Mouse (Mus musculus): Measurements from ENCODE around the gene Ccdc78. TPM values are rescaled to one million over a fixed set of nuclear protein-coding genes. Genes with fewer than 3 reads are reported as not detected.
"Not testable (repeated sequence)": the region's sequence is repeated elsewhere in the genome, so short reads cannot be mapped to it uniquely, and the experiment has no call there.

Gene Ccdc78
- polyA plus RNA-seq, 1 experiment: 1.6 TPM

DNA sequence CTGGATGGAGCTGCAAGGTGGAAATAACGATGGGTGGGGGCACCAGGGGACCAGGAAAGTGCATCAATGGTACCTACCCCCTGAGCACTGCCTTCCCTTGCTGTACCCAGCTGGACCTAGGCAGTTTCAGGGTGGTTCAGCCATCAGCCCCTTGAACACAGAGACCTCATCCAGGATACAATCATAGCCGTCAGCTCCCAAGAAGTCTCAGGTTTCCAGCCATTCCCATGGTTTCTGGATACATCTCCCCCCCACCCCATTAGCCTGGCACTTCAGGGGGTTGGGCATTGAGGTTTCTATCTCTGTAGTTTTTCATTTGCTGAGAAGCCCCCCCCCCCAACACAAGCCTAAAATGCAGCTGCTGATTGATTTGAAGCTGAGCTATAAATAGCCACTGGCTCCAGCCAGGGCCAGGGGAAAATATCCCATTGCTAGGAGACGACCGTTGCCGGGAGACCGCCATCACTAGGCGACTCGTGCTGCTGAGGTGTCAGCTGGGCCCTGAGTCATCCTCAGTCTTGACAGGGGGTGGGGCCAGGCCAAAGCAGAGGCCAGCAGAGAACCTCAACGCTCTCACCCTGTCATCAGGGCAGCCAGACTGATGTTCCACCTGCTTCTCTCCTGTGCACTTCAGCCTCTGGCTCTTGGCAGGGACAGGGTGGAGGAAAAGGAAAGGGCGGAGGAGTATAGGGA, 16.6 kb downstream of the Ccdc78 start:
- Histone ChIP-seq H3K4me1 (ENCODE audit: control insufficient read depth, insufficient read depth, low read length) (no peaks in the 10 kb centered on the region; the same call in 1 of the 2 replicates), H3K36me3 (ENCODE audit: control insufficient read depth, insufficient read depth, low read length) (no peaks in the 10 kb centered on the region), H3K27me3 (ENCODE audit: control insufficient read depth, insufficient read depth, low read length) (no peaks in the 10 kb centered on the region), H3K27ac (ENCODE audit: control insufficient read depth, insufficient read depth, low read depth, low read length) (no peak overlapping the region), H3K4me3 (ENCODE audit: control insufficient read depth, low read depth, low read length) (peak overlapping the region; percentile 71)
- TF ChIP-seq CTCF (IDR thresholded peaks at IDR 0.05; ENCODE audit: control insufficient read depth, insufficient read depth, insufficient replicate concordance, low read depth, low read length) (no peak), POLR2A (IDR thresholded peaks at IDR 0.05; ENCODE audit: control insufficient read depth, low read depth, low read length) (no peak; the same call in 1 of the 2 replicates)

DNA sequence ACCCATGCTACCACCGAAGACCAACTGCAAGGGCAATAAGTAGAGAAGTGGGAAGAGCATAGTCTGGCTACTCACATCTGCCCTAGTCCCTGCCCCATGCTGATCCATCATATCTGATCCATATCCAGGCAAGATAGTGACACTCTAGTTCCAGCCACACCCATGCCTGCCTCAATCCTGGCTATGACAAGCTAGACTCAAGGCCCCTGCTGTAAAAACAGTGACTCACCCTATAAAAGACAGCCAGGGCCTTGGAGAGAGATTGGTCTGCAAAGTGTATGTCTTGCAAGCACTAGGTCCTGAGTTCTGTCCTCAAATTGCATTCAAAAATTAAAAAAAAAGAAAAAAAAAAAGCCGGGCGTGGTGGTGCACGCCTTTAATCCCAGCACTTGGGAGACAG, 20.1 kb downstream of the Ccdc78 start:
- no peak overlapping the region for H3K4me3 ChIP-seq (ENCODE audit: control insufficient read depth, low read depth, low read length)
- peaks cover 9% of the 10 kb centered on the region for H3K4me1 ChIP-seq (ENCODE audit: control insufficient read depth, insufficient read depth, low read length)
- TF ChIP-seq POLR2A (IDR thresholded peaks at IDR 0.05; ENCODE audit: control insufficient read depth, low read depth, low read length) (no peak), CTCF (IDR thresholded peaks at IDR 0.05; ENCODE audit: control insufficient read depth, insufficient read depth, insufficient replicate concordance, low read depth, low read length) (no peak)
- H3K27me3 ChIP-seq (ENCODE audit: control insufficient read depth, insufficient read depth, low read length): no peaks in the 10 kb centered on the region
- H3K36me3 ChIP-seq (ENCODE audit: control insufficient read depth, insufficient read depth, low read length): no peaks in the 10 kb centered on the region
- H3K27ac ChIP-seq (ENCODE audit: control insufficient read depth, insufficient read depth, low read depth, low read length): no peak overlapping the region

DNA sequence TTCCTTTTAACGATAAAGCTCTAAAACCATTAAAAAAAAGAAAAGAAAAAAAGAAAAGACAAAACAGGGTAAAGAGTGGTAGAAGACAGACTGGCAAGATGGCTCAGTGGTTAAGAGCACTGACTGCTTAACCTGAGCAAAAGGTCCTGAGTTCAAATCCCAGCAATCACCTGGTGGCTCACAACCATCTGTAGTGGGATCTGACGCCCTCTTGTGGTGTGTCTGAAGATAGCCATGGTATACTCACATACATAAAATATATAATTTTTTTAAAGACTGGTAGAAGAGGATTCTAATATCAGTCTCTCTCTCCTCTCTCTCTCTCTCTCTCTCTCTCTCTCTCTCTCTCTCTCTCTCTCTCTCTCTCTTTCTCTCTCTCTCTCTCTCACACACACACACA, 21.1 kb downstream of the Ccdc78 start:
- not testable (repeated sequence) for H3K4me3 ChIP-seq (ENCODE audit: control insufficient read depth, low read depth, low read length); H3K27ac ChIP-seq (ENCODE audit: control insufficient read depth, insufficient read depth, low read depth, low read length); H3K36me3 ChIP-seq (ENCODE audit: control insufficient read depth, insufficient read depth, low read length); H3K4me1 ChIP-seq (ENCODE audit: control insufficient read depth, insufficient read depth, low read length); H3K27me3 ChIP-seq (ENCODE audit: control insufficient read depth, insufficient read depth, low read length)

DNA sequence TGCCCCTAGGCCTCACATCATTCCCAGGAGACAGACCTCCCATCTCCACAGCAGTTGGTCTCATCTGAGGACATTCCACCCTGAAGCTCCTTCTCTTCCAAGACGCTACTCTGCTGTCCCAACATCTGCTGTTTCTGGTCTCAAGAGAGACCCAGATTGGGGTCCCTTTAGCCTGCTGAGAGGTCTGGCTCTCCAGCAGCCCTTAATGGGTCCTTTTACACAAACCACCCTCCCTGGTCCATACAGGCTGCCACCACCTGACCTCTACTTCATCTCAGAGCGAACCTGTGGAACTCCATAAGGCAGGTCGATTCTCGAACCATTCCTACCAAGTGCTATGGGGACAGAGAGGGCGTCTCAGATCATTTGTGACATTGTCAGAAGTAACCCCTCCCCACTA, 21.6 kb downstream of the Ccdc78 start:
- Histone ChIP-seq H3K27ac (ENCODE audit: control insufficient read depth, insufficient read depth, low read depth, low read length) (no peak overlapping the region), H3K27me3 (ENCODE audit: control insufficient read depth, insufficient read depth, low read length) (no peaks in the 10 kb centered on the region), H3K4me1 (ENCODE audit: control insufficient read depth, insufficient read depth, low read length) (peaks cover 9% of the 10 kb centered on the region), H3K4me3 (ENCODE audit: control insufficient read depth, low read depth, low read length) (peak overlapping the region; percentile 52), H3K36me3 (ENCODE audit: control insufficient read depth, insufficient read depth, low read length) (no peaks in the 10 kb centered on the region)
- TF ChIP-seq POLR2A (IDR thresholded peaks at IDR 0.05; ENCODE audit: control insufficient read depth, low read depth, low read length) (no peak), CTCF (IDR thresholded peaks at IDR 0.05; ENCODE audit: control insufficient read depth, insufficient read depth, insufficient replicate concordance, low read depth, low read length) (no peak)

- H3K27me3 ChIP-seq (ENCODE audit: control insufficient read depth, insufficient read depth, low read length): no peaks in the 10 kb centered on the region
- H3K27ac ChIP-seq (ENCODE audit: control insufficient read depth, insufficient read depth, low read depth, low read length): no peak within 1 kb of the TSS
- no peaks in the 10 kb centered on the region for H3K36me3 ChIP-seq (ENCODE audit: control insufficient read depth, insufficient read depth, low read length)
- peak within 1 kb of the TSS; percentile 52 for H3K4me3 ChIP-seq (ENCODE audit: control insufficient read depth, low read depth, low read length)
- peaks cover 13% of the 10 kb centered on the region for H3K4me1 ChIP-seq (ENCODE audit: control insufficient read depth, insufficient read depth, low read length)
- TF ChIP-seq CTCF (IDR thresholded peaks at IDR 0.05; ENCODE audit: control insufficient read depth, insufficient read depth, insufficient replicate concordance, low read depth, low read length) (no peak), POLR2A (IDR thresholded peaks at IDR 0.05; ENCODE audit: control insufficient read depth, low read depth, low read length) (no peak)
Measured at GRCm38 (mm10) chr17:25808789-25809605, 22.6 kb downstream of the Ccdc78 start, which contains the start of gene Fbxl16. TSS of gene Fbxl16 (plus strand) at chr17:25809085.

DNA sequence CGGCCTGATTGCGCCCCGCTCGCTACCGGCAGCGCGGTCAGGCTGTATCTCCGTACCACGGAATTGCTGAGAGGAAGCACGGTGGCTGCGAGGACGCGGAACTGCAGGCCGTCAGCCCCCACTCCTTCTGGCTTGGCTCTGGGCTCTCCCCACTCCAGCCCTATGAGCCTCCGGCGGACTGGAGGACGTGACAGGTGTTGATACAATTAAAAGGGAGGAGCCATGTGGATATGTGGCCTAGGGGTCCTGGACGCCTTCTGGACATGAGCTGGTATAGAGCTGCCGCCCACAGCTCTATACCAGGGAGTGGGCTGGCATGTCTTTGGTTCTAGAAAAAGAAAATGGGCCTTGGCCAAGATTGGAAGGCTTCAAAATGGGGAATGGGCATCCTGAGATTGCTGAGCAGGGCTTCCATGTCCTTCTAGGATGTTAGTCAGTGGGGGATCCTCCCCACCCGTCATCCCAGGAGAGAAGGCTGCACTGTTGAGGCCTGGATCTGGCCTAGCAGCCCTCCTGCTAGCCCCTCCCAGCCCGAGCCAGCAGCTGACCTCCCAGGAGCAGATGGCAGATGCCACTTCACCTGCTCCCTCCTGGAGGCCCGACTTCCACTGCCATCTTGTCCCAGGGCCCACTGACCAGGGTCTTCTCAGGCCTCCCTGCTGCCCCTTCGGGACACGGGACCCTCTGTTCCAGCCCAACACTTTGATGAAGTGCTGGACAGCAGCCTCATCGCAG, 23.4 kb downstream of the Ccdc78 start:
- H3K27me3 ChIP-seq (ENCODE audit: control insufficient read depth, insufficient read depth, low read length): no peaks in the 10 kb centered on the region
- peak overlapping the region; percentile 52 for H3K4me3 ChIP-seq (ENCODE audit: control insufficient read depth, low read depth, low read length)
- H3K36me3 ChIP-seq (ENCODE audit: control insufficient read depth, insufficient read depth, low read length): no peaks in the 10 kb centered on the region
- H3K27ac ChIP-seq (ENCODE audit: control insufficient read depth, insufficient read depth, low read depth, low read length): no peak overlapping the region
- TF ChIP-seq CTCF (IDR thresholded peaks at IDR 0.05; ENCODE audit: control insufficient read depth, insufficient read depth, insufficient replicate concordance, low read depth, low read length): no peak
- no peak for TF ChIP-seq POLR2A (IDR thresholded peaks at IDR 0.05; ENCODE audit: control insufficient read depth, low read depth, low read length)
- peaks cover 13% of the 10 kb centered on the region for H3K4me1 ChIP-seq (ENCODE audit: control insufficient read depth, insufficient read depth, low read length)

DNA sequence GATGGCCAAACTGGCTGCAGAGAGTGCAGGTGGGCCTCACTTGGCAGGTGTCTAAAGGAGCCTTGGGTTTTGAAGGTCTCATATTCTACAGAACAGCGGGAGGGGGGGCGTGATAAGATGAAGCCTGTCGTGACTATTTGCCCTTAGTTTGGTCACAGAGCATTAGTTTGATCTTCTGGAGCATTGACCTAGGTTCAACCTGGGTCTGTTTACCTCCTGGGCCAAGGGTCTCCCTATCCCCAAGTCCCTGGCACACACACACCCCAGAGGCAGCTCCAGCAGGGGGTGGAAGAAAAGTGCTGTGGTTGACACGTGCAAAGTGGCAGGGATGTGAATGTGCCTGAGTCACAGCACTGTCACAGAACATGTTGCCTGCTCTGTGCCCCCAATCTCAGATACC, 24.5 kb downstream of the Ccdc78 start:
- Histone ChIP-seq H3K4me1 (ENCODE audit: control insufficient read depth, insufficient read depth, low read length) (peaks cover 13% of the 10 kb centered on the region), H3K27me3 (ENCODE audit: control insufficient read depth, insufficient read depth, low read length) (no peaks in the 10 kb centered on the region), H3K27ac (ENCODE audit: control insufficient read depth, insufficient read depth, low read depth, low read length) (no peak overlapping the region), H3K36me3 (ENCODE audit: control insufficient read depth, insufficient read depth, low read length) (no peaks in the 10 kb centered on the region), H3K4me3 (ENCODE audit: control insufficient read depth, low read depth, low read length) (no peak overlapping the region)
- TF ChIP-seq POLR2A (IDR thresholded peaks at IDR 0.05; ENCODE audit: control insufficient read depth, low read depth, low read length): no peak
- TF ChIP-seq CTCF (IDR thresholded peaks at IDR 0.05; ENCODE audit: control insufficient read depth, insufficient read depth, insufficient replicate concordance, low read depth, low read length): no peak

Measured in testis, adult 2 months (tissue).